ENCODE assay signal across 31 mouse cellular contexts in the genomic region with DNA sequence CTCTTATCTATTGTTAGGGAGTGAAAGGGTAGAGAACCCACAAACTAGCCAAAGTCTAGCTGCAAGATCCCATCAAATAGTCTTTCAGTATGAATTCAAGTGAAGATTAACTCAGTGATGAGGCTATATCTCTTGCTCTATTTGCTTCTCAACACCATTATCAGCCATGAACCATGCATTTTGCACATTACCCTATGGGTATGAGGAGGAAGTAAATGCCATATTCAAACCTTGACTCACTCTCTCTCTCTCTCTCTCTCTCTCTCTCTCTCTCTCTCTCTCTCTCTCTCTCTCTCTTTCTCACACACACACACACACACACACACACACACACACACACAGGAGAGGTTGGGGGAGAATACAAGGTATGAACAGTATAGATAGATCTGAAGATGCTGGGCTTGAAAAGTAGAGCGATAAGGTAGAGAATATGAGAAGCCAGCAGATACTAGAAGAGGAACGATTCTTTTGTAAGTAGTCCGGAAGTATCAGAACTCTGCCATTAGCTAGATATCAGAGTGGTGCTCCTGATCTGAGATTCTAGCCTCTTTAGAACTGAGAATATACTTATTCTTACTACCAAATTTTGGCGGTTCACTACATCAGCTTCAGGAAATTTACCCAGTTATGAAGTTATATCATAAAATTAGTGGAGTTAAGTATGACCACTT.
"Had no signal": no experiment of that assay in that cellular context is flagged by ENCODE, and none has a peak within 500 bp of the region (broad histone marks: within the 10 kb centered on the region; RNA-seq: fewer than 3 reads in every experiment).

No protein-coding gene starts in this region.

- H3K4me1 ChIP-seq: limb, embryonic 10.5 days; limb, embryonic 12.5 days; limb, embryonic 13.5 days; limb, embryonic 15.5 days; liver, embryonic 12.5 days; liver, embryonic 13.5 days; liver, embryonic 15.5 days; lung, embryonic 15.5 days; midbrain, embryonic 10.5 days; midbrain, embryonic 12.5 days; midbrain, embryonic 15.5 days; neural tube, embryonic 12.5 days had no signal

- H3K4me2 ChIP-seq: limb, embryonic 12.5 days; limb, embryonic 13.5 days; limb, embryonic 15.5 days; liver, embryonic 11.5 days; liver, embryonic 12.5 days; liver, embryonic 13.5 days; liver, embryonic 15.5 days; lung, embryonic 14.5 days; lung, embryonic 15.5 days; midbrain, embryonic 11.5 days; midbrain, embryonic 12.5 days; midbrain, embryonic 15.5 days; neural tube, embryonic 12.5 days had no signal

- H3K9me3 ChIP-seq: limb, embryonic 10.5 days; limb, embryonic 12.5 days; limb, embryonic 13.5 days; limb, embryonic 15.5 days; liver, embryonic 12.5 days; liver, embryonic 13.5 days; liver, embryonic 15.5 days; lung, embryonic 15.5 days; megakaryocyte, embryonic 14.5 days; midbrain, embryonic 10.5 days; midbrain, embryonic 12.5 days; midbrain, embryonic 15.5 days; neural tube, embryonic 12.5 days had no signal

- ATAC-seq: liver, embryonic 12.5 days; liver, postnatal 0 days; lung, postnatal 0 days; midbrain, embryonic 15.5 days; midbrain, embryonic 16.5 days had no signal

- H3K27ac ChIP-seq: limb, embryonic 10.5 days; limb, embryonic 12.5 days; limb, embryonic 13.5 days; limb, embryonic 15.5 days; liver, embryonic 12.5 days; liver, embryonic 13.5 days; liver, embryonic 14.5 days; liver, embryonic 15.5 days; lung, embryonic 15.5 days; macrophage; midbrain, embryonic 10.5 days; midbrain, embryonic 12.5 days; midbrain, embryonic 15.5 days; neural tube, embryonic 12.5 days had no signal

- H3K36me3 ChIP-seq: limb, embryonic 10.5 days; limb, embryonic 12.5 days; limb, embryonic 13.5 days; limb, embryonic 15.5 days; liver, embryonic 12.5 days; liver, embryonic 13.5 days; liver, embryonic 15.5 days; lung, embryonic 15.5 days; midbrain, embryonic 10.5 days; midbrain, embryonic 12.5 days; midbrain, embryonic 15.5 days; neural tube, embryonic 12.5 days had no signal

- DNase-seq: left cerebral cortex, postnatal 4 days; liver; liver, embryonic 13.5 days; liver, postnatal 0 days; lung, adult 18-20 months; lung, adult 2 months; lung, embryonic 14.5 days; lung, postnatal 10 days; lung, postnatal 14 days; lung, postnatal 36 days; lung, postnatal 4 days; midbrain, embryonic 14.5 days had no signal

- H3K4me3 ChIP-seq: limb, embryonic 10.5 days; limb, embryonic 12.5 days; limb, embryonic 13.5 days; limb, embryonic 15.5 days; liver, embryonic 12.5 days; liver, embryonic 13.5 days; liver, embryonic 15.5 days; lung, embryonic 15.5 days; megakaryocyte, embryonic 14.5 days; midbrain, embryonic 10.5 days; midbrain, embryonic 12.5 days; midbrain, embryonic 15.5 days; myocyte; neural tube, embryonic 12.5 days had no signal

- H3K9ac ChIP-seq: limb, embryonic 12.5 days; limb, embryonic 13.5 days; limb, embryonic 15.5 days; liver, embryonic 12.5 days; liver, embryonic 13.5 days; liver, embryonic 14.5 days; liver, embryonic 15.5 days; liver, postnatal 0 days; lung, embryonic 14.5 days; lung, embryonic 15.5 days; midbrain, embryonic 12.5 days; midbrain, embryonic 15.5 days; neural tube, embryonic 12.5 days had no signal

- H3K27me3 ChIP-seq: limb, embryonic 12.5 days; limb, embryonic 13.5 days; limb, embryonic 15.5 days; liver, embryonic 12.5 days; liver, embryonic 13.5 days; liver, embryonic 15.5 days; lung, embryonic 15.5 days; megakaryocyte, embryonic 14.5 days; midbrain, embryonic 12.5 days; midbrain, embryonic 15.5 days; neural tube, embryonic 12.5 days had no signal
